Mouse (Mus musculus) brain, embryonic 14.5 days (tissue): Measurements from ENCODE around the gene Id1. TPM values are rescaled to one million over a fixed set of nuclear protein-coding genes. Genes with fewer than 3 reads are reported as not detected.

Experiments
- DNase-seq: peaks from one replicate; pipeline ENCODE4 v3.0.0-alpha.2; 2011; ENCODE audit warnings: low read depth
- CTCF ChIP-seq: fragments of 200-500 bp; IDR thresholded peaks from 2 replicates; pipeline ENCODE4 v1.5.1; 2012; ENCODE audit warnings: inconsistent platforms, mild to moderate bottlenecking, moderate library complexity, borderline replicate concordance; ENCODE audit not compliant: insufficient read depth, insufficient read length; ENCODE audit errors: extremely low read depth
- POLR2A ChIP-seq: fragments of 200-500 bp; IDR thresholded peaks from 2 replicates; pipeline ENCODE4 v1.6.1; 2012; ENCODE audit warnings: mild to moderate bottlenecking, inconsistent platforms, borderline replicate concordance; ENCODE audit not compliant: poor library complexity, insufficient read depth, insufficient read length, severe bottlenecking; ENCODE audit errors: extremely low read depth
- polyA plus RNA-seq: library from polyadenylated mRNA; depleted of rRNA; stranded (reverse); fragments of >200 nt; gene quantifications from 2 replicates; pipeline ENCODE4 v1.2.3, GENCODE M21; 2012; rRNA removed

Gene Id1
- polyA plus RNA-seq, result 126 TPM in 2 replicates

- no peak for TF ChIP-seq CTCF
- peak; percentile 70; the same call in 1 of the 2 replicates for TF ChIP-seq POLR2A
- peak; percentile 92 for DNase-seq
These were observed at the start of gene Id1 for GRCm38 (mm10) chr2:152736090-152736601. TSS of gene Id1 (plus strand) at chr2:152736251.

- DNase-seq, result no peak
- no peak for TF ChIP-seq POLR2A
- no peak for TF ChIP-seq CTCF
These were observed 49.7 kb upstream of the Id1 start for GRCm38 (mm10) chr2:152686399-152686798.

GRCm38 (mm10) chr2:152686806-152687267 is 49.2 kb upstream of the Id1 start, which contains the start of gene Mcts2:
TSS of gene Mcts2 (plus strand) at chr2:152687035.
- DNase-seq, result peak; percentile 99
- peak; percentile 34; the same call in 1 of the 2 replicates for TF ChIP-seq POLR2A
- no peak for TF ChIP-seq CTCF

- DNase-seq, result peak; percentile 44
- TF ChIP-seq POLR2A (no peak), CTCF (peak; percentile 40; the same call in 1 of the 2 replicates)
These were observed 44.4 kb upstream of the Id1 start for GRCm38 (mm10) chr2:152691564-152692217.

GRCm38 (mm10) chr2:152693233-152693632 is 42.8 kb upstream of the Id1 start:
- DNase-seq, result peak; percentile 86
- TF ChIP-seq CTCF, result peak; percentile 90
- TF ChIP-seq POLR2A, result no peak

- DNase-seq, result no peak
- TF ChIP-seq CTCF (no peak), POLR2A (no peak)
These were observed 42.3 kb upstream of the Id1 start for GRCm38 (mm10) chr2:152693735-152694134.

GRCm38 (mm10) chr2:152694708-152695107 is 41.3 kb upstream of the Id1 start:
- TF ChIP-seq CTCF (no peak), POLR2A (no peak)
- no peak for DNase-seq

- DNase-seq, result no peak
- no peak for TF ChIP-seq POLR2A
- no peak for TF ChIP-seq CTCF
These were observed 40.0 kb upstream of the Id1 start for GRCm38 (mm10) chr2:152696016-152696415.

- peak; percentile 95 for DNase-seq
- TF ChIP-seq POLR2A (no peak), CTCF (peak; percentile 98)
These were observed 39.4 kb upstream of the Id1 start for GRCm38 (mm10) chr2:152696476-152697164.

- TF ChIP-seq CTCF, result no peak
- no peak for TF ChIP-seq POLR2A
- DNase-seq, result no peak
These were observed 35.9 kb upstream of the Id1 start for GRCm38 (mm10) chr2:152700138-152700537.

- TF ChIP-seq POLR2A, result no peak
- no peak for TF ChIP-seq CTCF
- DNase-seq, result no peak
These were observed 35.3 kb upstream of the Id1 start for GRCm38 (mm10) chr2:152700725-152701124.

GRCm38 (mm10) chr2:152703596-152704255 is 32.3 kb upstream of the Id1 start:
- TF ChIP-seq POLR2A, result no peak
- TF ChIP-seq CTCF, result no peak
- DNase-seq, result no peak

GRCm38 (mm10) chr2:152704256-152704605 is 31.8 kb upstream of the Id1 start:
- no peak for DNase-seq
- TF ChIP-seq POLR2A, result no peak
- TF ChIP-seq CTCF, result no peak
